Mouse (Mus musculus): ENCODE measurements around the gene Gm20518.

- TF ChIP-seq CTCF (IDR thresholded peaks at IDR 0.05; ENCODE audit: insufficient read depth, low read length) (no peak), POLR2A (IDR thresholded peaks at IDR 0.05; ENCODE audit: borderline replicate concordance, extremely low read depth, low read depth, low read length) (no peak)
These were observed 26.2 kb downstream of the Gm20518 start for GRCm38 (mm10) chr16:17865293-17865692.

All from lung, adult 2 months (tissue).